Mouse (Mus musculus) embryonic fibroblast, embryonic 13.5 days (primary cell): ENCODE measurements around the gene Apol6.

Source experiments
- CTCF ChIP-seq: IDR thresholded peaks from 2 replicates; pipeline ENCODE4 v1.5.1; 2011; ENCODE audit warnings: mild to moderate bottlenecking, control low read depth, low read length, moderate library complexity, borderline replicate concordance; ENCODE audit not compliant: insufficient read depth
- POLR2A ChIP-seq: IDR thresholded peaks from 2 replicates; pipeline ENCODE4 v1.6.1; 2011; ENCODE audit warnings: low read depth, mild to moderate bottlenecking, control low read depth, low read length, moderate library complexity

- TF ChIP-seq POLR2A (no peak), CTCF (no peak)
Measured at GRCm38 (mm10) chr15:77089249-77089648, 44.7 kb downstream of the Apol6 start.
